Mouse (Mus musculus): ENCODE data around the gene Fbxl7. TPM values are rescaled to one million over a fixed set of nuclear protein-coding genes. Genes with fewer than 3 reads are reported as not detected.
"Not testable (repeated sequence)": the region's sequence is repeated elsewhere in the genome, so short reads cannot be mapped to it uniquely, and the experiment has no call there.

Gene Fbxl7
- polyA plus RNA-seq, 1 experiment from 2014 or later: 17.0 TPM

DNA sequence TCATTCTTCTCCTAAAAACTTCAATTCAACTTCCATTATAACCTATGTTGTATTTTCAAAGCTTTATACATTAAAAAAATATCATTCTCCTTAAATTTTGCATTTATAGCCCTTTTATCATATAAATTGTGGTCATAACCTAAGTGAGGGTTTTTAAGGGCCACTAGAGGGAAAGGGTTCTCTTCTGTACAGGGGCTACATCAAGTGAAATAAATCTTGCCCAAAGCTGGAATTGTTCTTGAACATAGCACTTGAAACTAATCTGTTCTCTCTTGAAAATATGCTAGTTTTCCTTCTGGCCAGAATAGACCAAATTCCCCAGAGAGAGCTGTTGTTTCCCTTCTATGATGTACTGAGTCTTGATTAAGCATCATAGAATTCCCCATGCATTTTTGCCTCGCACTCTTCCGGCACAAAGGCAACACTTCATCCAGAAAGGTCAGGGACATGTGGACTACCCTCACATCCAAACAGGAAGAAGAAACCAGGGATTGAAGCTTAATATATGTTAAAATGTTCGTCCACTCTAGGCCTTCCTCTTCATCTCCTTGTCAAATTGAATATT, 95.8 kb downstream of the Fbxl7 start:
- H3K4me2 ChIP-seq: no peak overlapping the region
- 86% methylated on average over 3 of the region's 3 CpGs for WGBS
- no peak for ATAC-seq (ENCODE audit: low FRiP score)

DNA sequence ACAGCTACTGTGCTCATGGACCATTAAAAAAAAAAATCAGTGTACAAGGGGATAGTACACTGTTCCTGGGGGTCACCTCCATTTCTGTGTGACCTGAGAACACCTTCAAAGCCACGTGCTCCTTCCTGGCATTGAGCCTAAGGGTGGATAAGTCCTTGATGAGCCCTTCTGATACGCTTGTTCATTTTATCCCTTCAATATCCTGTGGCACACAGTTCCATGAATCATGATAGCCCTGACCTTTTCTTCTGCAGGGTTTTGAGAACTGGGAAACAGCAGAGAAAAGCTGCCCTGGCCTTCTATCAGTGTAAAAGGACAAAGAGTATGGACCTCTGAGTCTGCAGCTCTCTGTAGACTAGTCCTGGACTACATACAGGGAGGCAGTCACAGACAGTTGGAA, 99.4 kb downstream of the Fbxl7 start:
- peak; percentile 9; the same call in 1 of the 2 replicates for ATAC-seq (ENCODE audit: low FRiP score)
- no peak overlapping the region for H3K4me3 ChIP-seq (replicated peaks)
- no peaks in the 10 kb centered on the region; the same call in 1 of the 2 replicates for H3K4me1 ChIP-seq
- WGBS: 71% methylated on average over 2 of the region's 2 CpGs
- no peaks in the 10 kb centered on the region for H3K36me3 ChIP-seq (replicated peaks)
- no peaks in the 10 kb centered on the region for H3K27me3 ChIP-seq
- H3K4me2 ChIP-seq: no peak overlapping the region
- H3K9ac ChIP-seq: no peak overlapping the region
- H3K27ac ChIP-seq: no peak overlapping the region
- H3K9me3 ChIP-seq: no peaks in the 10 kb centered on the region

More for the DNA sequence above, 95.8 kb downstream of the Fbxl7 start:
- H3K27me3 ChIP-seq: no peaks in the 10 kb centered on the region
- no peak overlapping the region for H3K9ac ChIP-seq
- H3K4me1 ChIP-seq: no peaks in the 10 kb centered on the region; the same call in 1 of the 2 replicates
- no peak overlapping the region for H3K27ac ChIP-seq
- no peaks in the 10 kb centered on the region for H3K9me3 ChIP-seq
- H3K4me3 ChIP-seq (replicated peaks): no peak overlapping the region
- no peaks in the 10 kb centered on the region for H3K36me3 ChIP-seq (replicated peaks)

GRCm38 (mm10) chr15:26795518-26795917, 99.9 kb downstream of the Fbxl7 start:
- Histone ChIP-seq H3K36me3 (replicated peaks) (no peaks in the 10 kb centered on the region), H3K4me2 (no peak overlapping the region), H3K27me3 (no peaks in the 10 kb centered on the region), H3K9me3 (no peaks in the 10 kb centered on the region), H3K9ac (no peak overlapping the region), H3K4me1 (no peaks in the 10 kb centered on the region; the same call in 1 of the 2 replicates), H3K27ac (no peak overlapping the region), H3K4me3 (replicated peaks) (no peak overlapping the region)
- ATAC-seq (ENCODE audit: low FRiP score): peak; percentile 82
- 55% methylated on average over 6 of the region's 6 CpGs for WGBS

DNA sequence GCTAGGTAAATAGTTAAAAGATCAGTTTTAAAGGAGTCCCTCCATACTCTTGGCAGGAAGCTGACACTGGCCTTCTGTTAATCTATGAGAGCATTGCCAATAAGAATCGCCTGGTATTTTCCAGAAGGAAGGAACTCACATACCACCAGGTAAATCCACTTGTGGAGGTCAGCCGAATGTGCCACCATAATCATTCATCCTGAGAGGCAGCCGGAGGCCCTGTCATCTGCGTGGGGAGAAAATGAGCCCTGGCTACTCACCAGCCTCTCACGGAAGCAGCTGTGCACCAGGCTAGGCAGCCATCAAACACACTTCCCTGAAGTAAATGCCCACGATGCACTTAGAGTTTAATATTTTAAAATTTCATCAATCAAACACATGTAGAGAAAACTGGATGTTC, 108.2 kb downstream of the Fbxl7 start:
- no peaks in the 10 kb centered on the region for H3K9me3 ChIP-seq
- ATAC-seq (ENCODE audit: low FRiP score): no peak

DNA sequence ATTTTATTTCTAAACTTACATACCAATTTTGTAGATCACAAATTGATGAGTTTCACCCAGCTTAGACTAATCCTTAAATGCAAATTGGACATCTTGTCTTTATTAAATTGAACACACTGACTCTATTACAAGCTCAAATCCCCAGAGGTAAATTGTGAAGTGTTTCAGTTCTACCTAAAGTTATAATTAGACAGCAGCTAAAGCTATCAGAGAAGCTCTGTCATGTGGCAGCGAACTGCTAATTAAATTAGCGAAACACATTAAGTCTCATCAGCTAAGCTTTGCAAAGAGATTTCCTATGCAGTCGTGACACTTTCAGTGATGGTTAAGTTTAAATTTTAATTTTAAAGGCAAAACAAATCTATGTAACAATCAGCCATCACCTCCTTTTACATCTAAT, 114.8 kb downstream of the Fbxl7 start:
- H3K9ac ChIP-seq: no peak overlapping the region
- ATAC-seq (ENCODE audit: low FRiP score): no peak
- H3K9me3 ChIP-seq: no peaks in the 10 kb centered on the region
- H3K27ac ChIP-seq: no peak overlapping the region
- H3K4me2 ChIP-seq: no peak overlapping the region
- H3K4me1 ChIP-seq: no peaks in the 10 kb centered on the region
- WGBS: 71% methylated on average over 3 of the region's 3 CpGs
- no peaks in the 10 kb centered on the region for H3K36me3 ChIP-seq (replicated peaks)
- no peaks in the 10 kb centered on the region for H3K27me3 ChIP-seq
- H3K4me3 ChIP-seq (replicated peaks): no peak overlapping the region

More for the DNA sequence above, 108.2 kb downstream of the Fbxl7 start:
- H3K36me3 ChIP-seq (replicated peaks): no peaks in the 10 kb centered on the region
- no peak overlapping the region for H3K4me2 ChIP-seq
- no peak overlapping the region for H3K9ac ChIP-seq
- no peak overlapping the region for H3K4me3 ChIP-seq (replicated peaks)
- no peaks in the 10 kb centered on the region for H3K27me3 ChIP-seq
- no peaks in the 10 kb centered on the region for H3K4me1 ChIP-seq
- 90% methylated on average over 6 of the region's 6 CpGs for WGBS
- H3K27ac ChIP-seq: no peak overlapping the region

GRCm38 (mm10) chr15:26779129-26779528, 116.3 kb downstream of the Fbxl7 start:
- Histone ChIP-seq H3K4me1 (no peaks in the 10 kb centered on the region), H3K4me2 (no peak overlapping the region), H3K9ac (no peak overlapping the region), H3K9me3 (no peaks in the 10 kb centered on the region), H3K4me3 (replicated peaks) (no peak overlapping the region), H3K36me3 (replicated peaks) (no peaks in the 10 kb centered on the region), H3K27me3 (no peaks in the 10 kb centered on the region), H3K27ac (no peak overlapping the region)
- no peak for ATAC-seq (ENCODE audit: low FRiP score)
- 89% methylated on average over 4 of the region's 4 CpGs for WGBS

DNA sequence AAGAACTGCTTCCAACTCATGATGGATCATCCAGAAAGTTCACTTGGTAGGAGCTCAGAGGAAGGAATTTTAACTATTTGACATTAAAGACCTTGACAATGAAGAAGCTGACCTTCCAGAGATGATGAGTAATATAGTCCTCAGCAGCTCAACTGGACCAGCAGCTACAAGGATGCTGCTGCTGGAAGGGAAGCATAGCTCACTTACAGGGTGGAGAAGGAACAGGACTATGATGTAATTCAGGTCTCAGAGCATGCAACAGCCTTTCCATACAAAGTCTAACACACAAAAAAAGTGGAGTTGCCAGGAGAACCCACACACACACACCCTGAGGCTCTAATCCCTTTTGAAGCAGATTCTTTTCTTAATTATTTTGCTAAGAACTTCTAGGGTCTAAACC, 119.7 kb downstream of the Fbxl7 start:
- no peak for ATAC-seq (ENCODE audit: low FRiP score)
- Histone ChIP-seq H3K9ac (no peak overlapping the region), H3K4me3 (replicated peaks) (no peak overlapping the region), H3K27ac (no peak overlapping the region), H3K36me3 (replicated peaks) (no peaks in the 10 kb centered on the region), H3K9me3 (no peaks in the 10 kb centered on the region), H3K4me2 (no peak overlapping the region), H3K4me1 (no peaks in the 10 kb centered on the region), H3K27me3 (no peaks in the 10 kb centered on the region)

DNA sequence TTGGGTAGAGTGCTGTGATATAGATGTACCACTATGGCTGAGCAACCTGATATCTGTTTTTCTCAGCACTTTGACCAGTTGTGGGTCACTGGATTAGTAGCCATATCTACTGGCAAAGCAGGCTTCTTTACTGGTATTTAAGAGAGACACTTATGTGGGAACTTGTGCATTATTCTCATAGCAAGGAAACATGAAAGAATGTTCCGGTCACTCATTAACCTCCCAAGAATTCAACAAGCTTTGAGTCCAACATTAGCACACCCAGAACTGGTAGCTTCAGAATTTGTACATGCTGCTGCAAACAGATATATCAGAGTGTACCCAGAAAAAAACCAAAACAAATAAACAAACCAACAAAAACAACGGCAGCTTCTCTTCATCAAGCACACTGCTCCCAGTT, 120.5 kb downstream of the Fbxl7 start:
- no peaks in the 10 kb centered on the region for H3K36me3 ChIP-seq (replicated peaks)
- H3K27me3 ChIP-seq: no peaks in the 10 kb centered on the region
- no peak overlapping the region for H3K27ac ChIP-seq
- 94% methylated on average over 2 of the region's 2 CpGs for WGBS
- H3K4me1 ChIP-seq: no peaks in the 10 kb centered on the region
- no peak overlapping the region for H3K4me2 ChIP-seq
- no peak for ATAC-seq (ENCODE audit: low FRiP score)
- no peaks in the 10 kb centered on the region for H3K9me3 ChIP-seq
- H3K9ac ChIP-seq: no peak overlapping the region
- no peak overlapping the region for H3K4me3 ChIP-seq (replicated peaks)

GRCm38 (mm10) chr15:26761651-26762050, 133.7 kb downstream of the Fbxl7 start:
- Histone ChIP-seq H3K27me3 (no peaks in the 10 kb centered on the region), H3K9ac (no peak overlapping the region), H3K9me3 (no peaks in the 10 kb centered on the region), H3K4me1 (0 out of 2 replicates have a peak, but pooled peaks cover 4% of the 10 kb centered on the region), H3K36me3 (replicated peaks) (no peaks in the 10 kb centered on the region), H3K27ac (no peak overlapping the region), H3K4me2 (no peak overlapping the region), H3K4me3 (replicated peaks) (no peak overlapping the region)
- WGBS: 72% methylated on average over 4 of the region's 4 CpGs
- ATAC-seq (ENCODE audit: low FRiP score): no peak

DNA sequence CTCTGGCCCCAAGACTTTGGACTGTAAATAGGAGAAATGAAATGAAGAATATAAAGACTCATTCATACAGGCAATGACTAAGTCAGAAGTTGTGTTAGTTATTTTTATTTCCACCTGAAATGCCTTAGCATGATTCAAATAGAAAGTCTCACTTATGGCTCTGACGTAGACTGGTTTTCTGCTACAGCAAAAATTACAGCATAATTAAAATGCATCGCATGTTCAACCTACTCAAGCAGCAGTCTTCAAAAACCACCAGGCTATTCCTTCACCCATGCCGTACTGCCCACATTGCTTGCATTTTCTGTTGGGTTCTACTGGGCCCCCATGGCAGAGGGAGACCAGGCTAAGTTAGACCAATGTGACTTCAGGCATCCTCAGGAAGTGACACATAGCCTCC, 146.9 kb downstream of the Fbxl7 start:
- H3K27ac ChIP-seq: no peak overlapping the region
- H3K9me3 ChIP-seq: no peaks in the 10 kb centered on the region
- no peaks in the 10 kb centered on the region for H3K36me3 ChIP-seq (replicated peaks)
- H3K4me1 ChIP-seq: no peaks in the 10 kb centered on the region
- no peak for ATAC-seq (ENCODE audit: low FRiP score)
- no peaks in the 10 kb centered on the region for H3K27me3 ChIP-seq
- H3K4me2 ChIP-seq: no peak overlapping the region
- 94% methylated on average over 3 of the region's 3 CpGs for WGBS
- H3K9ac ChIP-seq: no peak overlapping the region
- H3K4me3 ChIP-seq (replicated peaks): no peak overlapping the region

DNA sequence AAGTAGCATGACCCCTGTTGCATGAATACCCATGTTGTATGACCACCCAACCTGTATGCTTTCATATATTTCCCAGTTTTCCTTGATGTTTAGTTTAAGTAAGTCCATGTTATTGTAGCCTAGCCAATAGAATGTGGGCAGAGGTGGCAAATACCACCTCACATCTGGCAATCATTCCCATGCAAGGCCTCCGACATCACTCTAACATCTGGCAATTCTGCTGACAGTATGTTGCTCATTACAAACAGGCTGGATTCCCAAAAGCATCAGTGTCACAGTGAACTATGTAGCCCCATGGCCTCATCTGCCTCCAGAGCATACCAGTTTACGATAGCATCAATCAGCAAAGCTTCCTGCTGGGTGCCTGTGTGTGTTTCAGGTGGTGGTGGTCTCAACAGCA, 163.0 kb downstream of the Fbxl7 start:
- no peaks in the 10 kb centered on the region for H3K27me3 ChIP-seq
- no peaks in the 10 kb centered on the region for H3K36me3 ChIP-seq (replicated peaks)
- no peak for ATAC-seq (ENCODE audit: low FRiP score)
- no peak overlapping the region for H3K4me3 ChIP-seq (replicated peaks)
- no peak overlapping the region for H3K4me2 ChIP-seq
- H3K9ac ChIP-seq: no peak overlapping the region
- 81% methylated on average over 2 of the region's 2 CpGs for WGBS
- no peaks in the 10 kb centered on the region for H3K9me3 ChIP-seq
- no peaks in the 10 kb centered on the region for H3K4me1 ChIP-seq
- no peak overlapping the region for H3K27ac ChIP-seq

DNA sequence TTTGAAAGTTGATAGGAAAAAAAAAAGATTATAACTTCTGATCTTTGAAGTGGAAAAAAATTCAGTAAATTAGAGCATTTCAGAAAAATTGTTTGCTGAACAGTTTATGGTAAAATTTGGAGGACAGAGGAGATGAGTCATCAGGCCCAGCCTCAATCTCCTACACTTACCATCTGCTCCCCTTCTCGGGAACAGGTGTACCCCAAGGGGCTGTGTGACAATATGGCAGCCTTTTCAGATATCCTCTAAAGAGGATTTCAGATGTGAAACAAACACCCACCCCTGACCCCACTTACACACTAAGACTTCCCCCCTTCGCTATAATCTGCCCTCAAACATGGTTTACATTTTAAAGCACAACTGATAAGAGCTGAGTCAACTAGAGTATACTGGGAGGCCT, 164.6 kb downstream of the Fbxl7 start:
- H3K27me3 ChIP-seq: no peaks in the 10 kb centered on the region
- no peaks in the 10 kb centered on the region for H3K4me1 ChIP-seq
- no peaks in the 10 kb centered on the region for H3K9me3 ChIP-seq
- H3K4me2 ChIP-seq: no peak overlapping the region
- H3K9ac ChIP-seq: no peak overlapping the region
- WGBS: 82% methylated on average over 2 of the region's 2 CpGs
- ATAC-seq (ENCODE audit: low FRiP score): no peak
- H3K27ac ChIP-seq: no peak overlapping the region
- no peak overlapping the region for H3K4me3 ChIP-seq (replicated peaks)
- no peaks in the 10 kb centered on the region for H3K36me3 ChIP-seq (replicated peaks)

GRCm38 (mm10) chr15:26729341-26729740, 166.0 kb downstream of the Fbxl7 start:
- not testable (repeated sequence) for H3K36me3 ChIP-seq (replicated peaks); H3K27me3 ChIP-seq; H3K9me3 ChIP-seq; H3K4me3 ChIP-seq (replicated peaks); ATAC-seq (ENCODE audit: low FRiP score); H3K4me1 ChIP-seq; H3K27ac ChIP-seq; H3K9ac ChIP-seq; H3K4me2 ChIP-seq
- 95% methylated on average over 7 of the region's 7 CpGs for WGBS
